Mouse (Mus musculus) liver, embryonic 14.5 days (tissue): Measurements from ENCODE around the gene Cldn24. TPM values are rescaled to one million over a fixed set of nuclear protein-coding genes. Genes with fewer than 3 reads are reported as not detected.

Experiments
- ATAC-seq: fragments of 200-750 bp; cut with Nextera tagmentation; 2 replicates; pipeline ENCODE4 v1.8.0; 2017; ENCODE audit warnings: moderate number of reproducible peaks, mild to moderate bottlenecking, moderate library complexity; ENCODE audit not compliant: insufficient read depth
- DNase-seq, 3 experiments: peaks; one replicate each; pipeline ENCODE4 v3.0.0-alpha.2; 2012 to 2013; ENCODE audit warnings: low read depth in 3 of 3, low spot score in 3 of 3
- H3K27ac ChIP-seq: fragments of 300-500 bp; sonication (generic); 2 replicates; pipeline ENCODE4 v1.5.1; 2014; ENCODE audit warnings: moderate library complexity, mild to moderate bottlenecking, control low read depth, inconsistent platforms
- H3K27me3 ChIP-seq: fragments of 300-500 bp; sonication (generic); 2 replicates; pipeline ENCODE4 v1.6.1; 2014; ENCODE audit warnings: mild to moderate bottlenecking, low read length, moderate library complexity; ENCODE audit not compliant: control insufficient read depth, insufficient read depth
- H3K36me3 ChIP-seq: fragments of 300-500 bp; sonication (generic); replicated peaks from 2 replicates; pipeline ENCODE4 v1.6.1; 2014; ENCODE audit warnings: low read depth; ENCODE audit not compliant: control insufficient read depth, insufficient read depth
- H3K4me1 ChIP-seq, 2 experiments: fragments of 200-500 bp in 1 of 2; fragments of 300-500 bp in 1 of 2; sonication (generic) in 1 of 2; replicated peaks; 2 replicates each; pipeline ENCODE4 v1.6.1; 2012 to 2014; ENCODE audit warnings: antibody characterized with exemption in 1 of 2, inconsistent platforms in 1 of 2, low read length in 1 of 2; ENCODE audit not compliant: control insufficient read depth in 2 of 2, insufficient read depth in 2 of 2
- H3K4me2 ChIP-seq: fragments of 300-500 bp; sonication (generic); 2 replicates; pipeline ENCODE4 v1.6.1; 2014; ENCODE audit warnings: low read depth, mild to moderate bottlenecking, control low read depth, moderate library complexity
- H3K4me3 ChIP-seq, 2 experiments: fragments of 200-500 bp in 1 of 2; fragments of 300-500 bp in 1 of 2; sonication (generic) in 1 of 2; 2 replicates each; pipeline ENCODE4 v1.5.1; 2012 to 2014; ENCODE audit warnings: low read depth in 2 of 2, low read length in 2 of 2, mild to moderate bottlenecking in 2 of 2, control low read depth in 1 of 2, inconsistent platforms in 1 of 2, moderate library complexity in 1 of 2; ENCODE audit not compliant: insufficient read depth in 1 of 2
- H3K9ac ChIP-seq: fragments of 300-500 bp; sonication (generic); replicated peaks from 2 replicates; pipeline ENCODE4 v1.6.1; 2014; ENCODE audit warnings: mild to moderate bottlenecking, control low read depth, moderate library complexity
- H3K9me3 ChIP-seq: fragments of 300-500 bp; sonication (generic); 2 replicates; pipeline ENCODE4 v1.6.1; 2016; ENCODE audit warnings: low read length, mixed read lengths; ENCODE audit not compliant: control insufficient read depth
- CTCF ChIP-seq: IDR thresholded peaks from 2 replicates; pipeline ENCODE4 v1.5.1; 2016; ENCODE audit warnings: antibody characterized with exemption, low read depth, control low read depth
- EP300 ChIP-seq: IDR thresholded peaks from 2 replicates; pipeline ENCODE4 v1.6.1; 2016; ENCODE audit warnings: antibody characterized with exemption, low read depth
- WGBS: fragments of 180-500 bp; shearing (Covaris S2); extraction: QIAGEN DNeasy Blood & Tissue Kit; methylation state at CpG from one replicate; pipeline ENCODE4 v1.1.7; 2014; ENCODE audit not compliant: insufficient replicate concordance; 5-methylcytosine and 5-hydroxymethylcytosine counted together
- polyA plus RNA-seq, 2 experiments: library from polyadenylated mRNA; depleted of rRNA in 1 of 2; stranded (reverse) in 1 of 2; unstranded in 1 of 2; fragments of >200 nt; fragmentation: Nextera tagmentation in 1 of 2; extraction: Ambion mirVana in 1 of 2; gene quantifications; 2 replicates each; pipeline versions ENCODE4 v1.2.1 to v1.2.3; 2012 to 2014

Gene Cldn24
- polyA plus RNA-seq, 2 experiments, result not detected

GRCm38 (mm10) chr8:47824182-47824581 lies 2.2 kb downstream of the Cldn24 start, which contains the start of gene Cldn22:
Gene Cldn22, plus strand, starts transcription at chr8:47824482.
- no peak for ATAC-seq
- 71% methylated on average over 13 of the region's 13 CpGs for WGBS

GRCm38 (mm10) chr8:47825596-47825995 lies 3.7 kb downstream of the Cldn24 start:
- no peaks in the 10 kb centered on the region for H3K27me3 ChIP-seq
- 70% methylated on average over 5 of the region's 5 CpGs for WGBS
- no peak for ATAC-seq

More at GRCm38 (mm10) chr8:47824182-47824581, 2.2 kb downstream of the Cldn24 start, which contains the start of gene Cldn22:
- TF ChIP-seq CTCF (no peak), EP300 (no peak)
- Histone ChIP-seq H3K4me3 (no peak within 1 kb of the TSS), H3K36me3 (no peaks in the 10 kb centered on the region), H3K4me1 (no peaks in the 10 kb centered on the region), H3K27me3 (no peaks in the 10 kb centered on the region), H3K27ac (no peak within 1 kb of the TSS), H3K9ac (no peak within 1 kb of the TSS), H3K9me3 (no peaks in the 10 kb centered on the region), H3K4me2 (no peak within 1 kb of the TSS)
- DNase-seq, result no peak

DNA sequence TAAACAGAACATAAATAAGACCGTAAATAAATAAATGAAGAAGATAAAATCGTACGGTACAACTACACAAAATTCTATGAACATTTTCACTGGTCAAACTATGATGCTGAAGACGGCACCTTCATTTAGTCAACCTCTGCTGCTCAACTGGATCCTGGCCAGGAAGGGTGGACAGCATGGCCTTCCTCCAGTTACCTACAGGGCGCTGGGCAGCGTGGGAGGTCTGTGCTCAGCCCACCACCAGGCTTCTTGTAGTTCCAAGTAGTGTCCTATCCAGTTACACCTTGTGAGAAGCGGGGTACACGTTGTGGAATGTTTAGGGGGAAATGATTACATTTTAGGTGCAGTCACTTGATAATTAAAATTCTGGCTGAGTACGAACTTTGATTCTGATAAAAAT lies 5.0 kb downstream of the Cldn24 start:
- WGBS, result 80% methylated on average over 9 of the region's 9 CpGs
- no peak for TF ChIP-seq EP300
- no peak for TF ChIP-seq CTCF
- DNase-seq, result no peak
- Histone ChIP-seq H3K9me3 (no peaks in the 10 kb centered on the region), H3K4me1 (no peaks in the 10 kb centered on the region), H3K27me3 (no peaks in the 10 kb centered on the region), H3K4me2 (no peak overlapping the region), H3K27ac (no peak overlapping the region), H3K9ac (no peak overlapping the region), H3K36me3 (no peaks in the 10 kb centered on the region), H3K4me3 (no peak overlapping the region)
- ATAC-seq, result no peak

More at GRCm38 (mm10) chr8:47825596-47825995, 3.7 kb downstream of the Cldn24 start:
- H3K9me3 ChIP-seq, result no peaks in the 10 kb centered on the region
- no peak for TF ChIP-seq EP300
- no peak for TF ChIP-seq CTCF
- DNase-seq, result no peak
- H3K4me3 ChIP-seq, result no peak overlapping the region
- H3K36me3 ChIP-seq, result no peaks in the 10 kb centered on the region
- H3K9ac ChIP-seq, result no peak overlapping the region
- H3K4me2 ChIP-seq, result no peak overlapping the region
- H3K4me1 ChIP-seq, result no peaks in the 10 kb centered on the region
- H3K27ac ChIP-seq, result no peak overlapping the region

- Histone ChIP-seq H3K27me3 (no peaks in the 10 kb centered on the region), H3K4me1 (no peaks in the 10 kb centered on the region), H3K27ac (no peak overlapping the region), H3K9ac (no peak overlapping the region), H3K4me2 (no peak overlapping the region), H3K9me3 (no peaks in the 10 kb centered on the region), H3K4me3 (no peak overlapping the region), H3K36me3 (no peaks in the 10 kb centered on the region)
- DNase-seq (no peak), ATAC-seq (no peak)
- TF ChIP-seq CTCF (no peak), EP300 (no peak)
- 61% methylated on average over 6 of the region's 6 CpGs for WGBS
These were observed 10.7 kb downstream of the Cldn24 start for GRCm38 (mm10) chr8:47832616-47833015.

DNA sequence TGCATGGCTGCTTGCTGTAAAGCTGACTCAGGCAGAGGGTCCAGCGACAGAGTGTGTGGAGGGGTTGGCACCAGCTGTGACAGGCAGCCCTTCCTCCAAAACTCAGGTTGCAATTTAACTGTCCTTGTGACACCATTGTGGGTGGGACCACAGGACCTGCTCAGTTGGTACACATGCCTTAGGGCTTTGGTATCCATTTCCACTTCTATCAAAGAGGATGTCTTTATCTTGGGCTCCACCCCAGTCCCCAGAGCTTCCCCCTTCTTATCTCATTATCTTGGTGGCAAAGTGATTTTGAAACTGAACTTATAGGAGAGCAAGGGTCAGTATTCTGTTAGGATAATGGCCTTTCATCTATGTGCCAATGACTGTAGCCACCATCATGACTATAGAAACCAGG lies 12.0 kb downstream of the Cldn24 start:
- no peak for DNase-seq
- 71% methylated on average over 1 of the region's 1 CpGs for WGBS

More for the DNA sequence above, 12.0 kb downstream of the Cldn24 start:
- no peaks in the 10 kb centered on the region for H3K9me3 ChIP-seq
- no peak overlapping the region for H3K9ac ChIP-seq
- H3K27me3 ChIP-seq, result no peaks in the 10 kb centered on the region
- H3K36me3 ChIP-seq, result no peaks in the 10 kb centered on the region
- no peak overlapping the region for H3K4me3 ChIP-seq
- no peak overlapping the region for H3K4me2 ChIP-seq
- no peak for TF ChIP-seq EP300
- no peak for TF ChIP-seq CTCF
- H3K27ac ChIP-seq, result no peak overlapping the region
- no peaks in the 10 kb centered on the region for H3K4me1 ChIP-seq
- ATAC-seq, result no peak
